Mouse (Mus musculus) c-Kit-positive CD71-positive TER-119-positive erythroid progenitor cells, embryonic 14.5 days (primary cell): Measurements from ENCODE around the gene Neurl1b.

Experiments used
- DNase-seq: peaks from one replicate; pipeline ENCODE4 v3.0.0-alpha.2; 2013; ENCODE audit warnings: low spot score

The Neurl1b gene

DNA sequence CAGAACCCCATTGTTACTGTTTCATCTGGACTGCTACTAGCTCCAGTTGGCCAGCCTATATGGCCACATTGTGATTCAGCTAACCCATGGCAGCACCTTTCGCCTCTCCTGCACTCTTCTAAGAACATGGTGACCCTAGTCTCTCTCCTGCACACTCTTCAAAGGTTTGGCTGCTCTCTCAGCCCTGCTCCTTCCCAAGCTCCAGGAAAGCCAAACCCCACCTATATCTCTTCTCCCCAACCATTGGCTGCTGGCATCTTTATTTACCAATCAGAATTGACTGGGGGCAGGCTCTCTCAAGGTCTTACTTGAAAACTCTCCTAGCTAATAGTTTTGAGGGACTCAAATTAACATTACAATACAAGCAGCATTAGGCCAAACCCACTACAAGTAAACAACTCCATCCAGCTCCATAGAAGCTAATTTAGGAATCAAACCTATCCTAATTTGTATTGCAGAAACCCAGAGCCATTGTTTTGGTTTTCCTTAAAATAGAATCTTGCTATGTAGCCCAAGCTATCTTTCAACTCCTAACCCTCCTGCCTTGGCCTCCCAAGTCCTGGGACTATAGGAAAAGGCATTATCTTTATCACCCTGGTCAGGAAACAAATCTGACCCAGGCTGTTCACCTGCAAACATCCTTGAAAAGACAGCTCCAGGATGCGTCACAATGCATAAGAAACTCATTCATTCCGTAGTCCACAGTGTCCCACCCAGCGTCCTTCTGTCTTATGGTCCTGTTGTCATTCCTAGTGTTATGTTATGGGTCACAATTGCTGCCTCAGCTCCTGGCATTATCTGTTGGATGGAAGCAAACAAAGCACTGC lies 80.2 kb downstream of the Neurl1b start:
- DNase-seq = no peak
